Comparison of ENCODE assay signal across 8 mouse cellular contexts in genomic region chr19:5688200-5689087, GRCm38 (mm10). TPM values are rescaled to one million over a fixed set of nuclear protein-coding genes. Genes with fewer than 3 reads are reported as not detected.
A peak's percentile ranks its signal among the peaks of the same experiment; 100 is the strongest.
DNase-seq lines count a peak whose midpoint lies in the region; ATAC-seq lines count a peak whose summit lies in the region.

Gene Map3k11, plus strand, starts transcription at chr19:5688742.
Gene Pcnx3, minus strand, starts transcription at chr19:5688908.

- no peaks in the 10 kb centered on the region for H3K9me3 ChIP-seq in hindbrain, embryonic 12.5 days (replicated peaks)

- peaks cover 51% of the 10 kb centered on the region for H3K4me1 ChIP-seq in hindbrain, embryonic 12.5 days

- H3K27ac ChIP-seq in hindbrain, embryonic 12.5 days, result peak within 1 kb of the TSS; percentile 89

- under 1% methylated on average over 68 of the region's 69 CpGs for WGBS in hindbrain, embryonic 12.5 days

- H3K36me3 ChIP-seq in hindbrain, embryonic 12.5 days, result peaks cover 55% of the 10 kb centered on the region

- H3K4me2 ChIP-seq in hindbrain, embryonic 12.5 days (replicated peaks), result peak within 1 kb of the TSS; percentile 100

- peak within 1 kb of the TSS; percentile 90 for H3K4me3 ChIP-seq in hindbrain, embryonic 12.5 days

- H3K9ac ChIP-seq in hindbrain, embryonic 12.5 days, result peak within 1 kb of the TSS; percentile 94

- DNase-seq in NIH3T3 (ENCODE audit: low read depth), result peak; percentile 100
- peak; percentile 97 to 99 for DNase-seq in cerebellum, postnatal 10 days
- peak; percentile 97 to 98 for DNase-seq in frontal cortex, postnatal 10 days (ENCODE audit: low spot score in 2 of 2)
- peak; percentile 98 to 99 for DNase-seq in layer of hippocampus, postnatal 14 days (ENCODE audit: low spot score in 2 of 2)
- peak; percentile 97 for DNase-seq in lung, postnatal 14 days
- DNase-seq in retina, adult 2 months (ENCODE audit: low read depth, low spot score), result peak; percentile 96
- peak; percentile 94 to 98 for DNase-seq in thymus, postnatal 36 days

- ATAC-seq in hindbrain, embryonic 12.5 days (ENCODE audit: low FRiP score), result peak; percentile 93

- H3K27me3 ChIP-seq in hindbrain, embryonic 12.5 days, result no peaks in the 10 kb centered on the region

RNA-seq across cellular contexts. Expression of gene Map3k11, which starts in this region (rescaled TPM):
- 21.5 and 23.3 TPM in 2 replicates for polyA plus RNA-seq in hindbrain, embryonic 12.5 days (2016; fragmentation: Nextera tagmentation; extraction: Ambion mirVana)
- total RNA-seq in layer of hippocampus, postnatal 14 days (2021), result 10 to 100 TPM; 16.1 to 17.0 TPM

RNA-seq across cellular contexts. Expression of gene Pcnx3, which starts in this region (rescaled TPM):
- 34.6 and 35.0 TPM in 2 replicates for polyA plus RNA-seq in hindbrain, embryonic 12.5 days (2016; fragmentation: Nextera tagmentation; extraction: Ambion mirVana)
- 10 to 100 TPM; 66.3 to 72.2 TPM for total RNA-seq in layer of hippocampus, postnatal 14 days (2021)

Comparison
In these comparisons a context has a peak if more than half of its experiments do, and no peak if none do; other contexts are left out.
1. Peak in every context shown above with its lines: DNase-seq, ATAC-seq, H3K4me3 ChIP-seq and H3K27ac ChIP-seq.